Mouse (Mus musculus) myocyte (in vitro differentiated cells): ENCODE measurements around the gene Smim22. TPM values are rescaled to one million over a fixed set of nuclear protein-coding genes. Genes with fewer than 3 reads are reported as not detected.
A peak's percentile ranks its signal among the peaks of the same experiment; 100 is the strongest.

Experiments used
- H3K27me3 ChIP-seq: one replicate; pipeline ENCODE4 v1.6.1; 2011; ENCODE audit not compliant: control insufficient read depth, insufficient read depth, insufficient read length
- H3K36me3 ChIP-seq: one replicate; pipeline ENCODE4 v1.6.1; 2011; ENCODE audit not compliant: control insufficient read depth, insufficient read depth
- H3K4me2 ChIP-seq: one replicate; pipeline ENCODE4 v1.6.1; 2011; ENCODE audit warnings: low read depth, control low read depth
- H3K4me3 ChIP-seq: one replicate; pipeline ENCODE4 v1.5.1; 2011; ENCODE audit warnings: mild to moderate bottlenecking, control low read depth, moderate library complexity
- H3K79me2 ChIP-seq: one replicate; pipeline ENCODE4 v1.6.1; 2011; ENCODE audit not compliant: control insufficient read depth, insufficient read depth
- H3ac ChIP-seq: one replicate; pipeline ENCODE4 v1.6.1; 2011; ENCODE audit not compliant: control insufficient read depth, insufficient read length
- CEBPB ChIP-seq: IDR thresholded peaks from 2 replicates; pipeline ENCODE4 v1.6.1; 2011; ENCODE audit warnings: mild to moderate bottlenecking, moderate library complexity; ENCODE audit not compliant: poor library complexity, insufficient read depth, severe bottlenecking
- E2F4 ChIP-seq: IDR thresholded peaks from one replicate; pipeline ENCODE4 v1.6.1; 2011; ENCODE audit warnings: mild to moderate bottlenecking, control low read depth, moderate library complexity; ENCODE audit not compliant: insufficient read depth
- MAX ChIP-seq: IDR thresholded peaks from one replicate; pipeline ENCODE4 v1.6.1; 2011; ENCODE audit warnings: low read depth, mild to moderate bottlenecking, control low read depth
- MYOD1 ChIP-seq, 3 experiments: IDR thresholded peaks; one replicate each; pipeline ENCODE4 v1.6.1; 2011; ENCODE audit warnings: control low read depth in 2 of 3, low read depth in 2 of 3, mild to moderate bottlenecking in 2 of 3, moderate library complexity in 1 of 3; ENCODE audit not compliant: insufficient read length in 2 of 3, control insufficient read depth in 1 of 3
- MYOG ChIP-seq, 3 experiments: IDR thresholded peaks; one replicate each; pipeline ENCODE4 v1.6.1; 2011; ENCODE audit warnings: control low read depth in 2 of 3, low read depth in 2 of 3, mild to moderate bottlenecking in 2 of 3; ENCODE audit not compliant: insufficient read length in 2 of 3, control insufficient read depth in 1 of 3, insufficient read depth in 1 of 3
- POLR2A ChIP-seq: IDR thresholded peaks from one replicate; pipeline ENCODE4 v1.6.1; 2011; ENCODE audit warnings: low read depth, mild to moderate bottlenecking, control low read depth, moderate library complexity; ENCODE audit not compliant: insufficient read length
- POLR2AphosphoS2 ChIP-seq: IDR thresholded peaks from one replicate; pipeline ENCODE4 v1.6.1; 2011; ENCODE audit warnings: low read depth, control low read depth; ENCODE audit not compliant: insufficient read length
- REST ChIP-seq: IDR thresholded peaks from one replicate; pipeline ENCODE4 v1.6.1; 2011; ENCODE audit warnings: mild to moderate bottlenecking, control low read depth, moderate library complexity; ENCODE audit not compliant: insufficient read depth, insufficient read length
- SRF ChIP-seq: IDR thresholded peaks from one replicate; pipeline ENCODE4 v1.6.1; 2011; ENCODE audit warnings: low read depth; ENCODE audit not compliant: control insufficient read depth, insufficient read length
- TCF12 ChIP-seq: IDR thresholded peaks from one replicate; pipeline ENCODE4 v1.6.1; 2011; ENCODE audit warnings: mild to moderate bottlenecking, control low read depth; ENCODE audit not compliant: poor library complexity, insufficient read depth, severe bottlenecking
- TCF3 ChIP-seq: IDR thresholded peaks from one replicate; pipeline ENCODE4 v1.6.1; 2011; ENCODE audit warnings: low read depth, control low read depth; ENCODE audit not compliant: insufficient read length
- USF1 ChIP-seq: IDR thresholded peaks from one replicate; pipeline ENCODE4 v1.6.1; 2011; ENCODE audit warnings: low read depth, mild to moderate bottlenecking, control low read depth, moderate library complexity
- polyA plus RNA-seq: library from polyadenylated mRNA; unstranded; fragments of >200 nt; fragmentation: generic; extraction: Trizol; gene quantifications from one replicate; pipeline ENCODE4 v1.2.1, GENCODE M21; 2012; ENCODE audit warnings: missing spikeins

The Smim22 gene
- polyA plus RNA-seq, 1 experiment: 8.5 TPM

DNA sequence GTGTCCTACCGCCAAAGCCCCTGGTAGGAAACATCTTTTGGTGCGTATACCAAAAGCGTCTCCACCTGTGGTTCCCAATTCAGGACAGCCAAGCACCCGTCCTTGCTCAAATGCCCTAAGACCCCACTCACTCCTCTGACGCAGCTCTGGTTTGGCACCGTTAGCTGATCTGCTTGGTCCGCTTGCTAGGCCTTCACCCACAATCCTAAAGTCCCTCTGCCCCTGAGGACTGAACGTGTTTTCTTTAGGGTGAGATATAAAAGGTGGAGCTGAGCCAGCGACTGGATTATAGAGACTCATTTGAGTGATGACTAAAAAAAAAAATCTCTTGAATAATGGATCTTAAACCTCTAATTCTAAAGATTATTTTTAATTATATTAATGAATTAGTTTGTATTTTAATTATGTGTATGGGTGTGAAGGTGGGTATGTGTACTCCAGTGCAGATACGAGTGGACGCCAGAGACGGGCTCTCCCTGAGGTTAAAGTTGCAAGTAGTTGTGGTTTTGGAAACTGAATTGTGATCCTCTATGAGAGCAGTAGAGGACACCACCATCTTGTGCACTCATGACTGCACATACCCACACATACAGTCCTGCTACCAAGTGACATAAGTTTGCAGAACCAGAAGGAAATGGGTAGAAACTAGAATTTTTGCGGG is 42.2 kb upstream of the Smim22 start:
- peaks cover 25% of the 10 kb centered on the region for H3K79me2 ChIP-seq
- no peaks in the 10 kb centered on the region for H3K27me3 ChIP-seq
- H3K4me3 ChIP-seq: peak overlapping the region; percentile 39
- no peaks in the 10 kb centered on the region for H3K36me3 ChIP-seq
- peak overlapping the region; percentile 72 for H3K4me2 ChIP-seq
- peak overlapping the region; percentile 37 for H3ac ChIP-seq
- TF ChIP-seq TCF12 (no peak), MYOD1 (IDR thresholded peaks at IDR 0.05; ENCODE audit: control insufficient read depth in 1 of 3, insufficient read length in 2 of 3, low read depth in 2 of 3) (no peak), USF1 (no peak), TCF3 (no peak), MAX (no peak), REST (no peak), POLR2A (no peak), SRF (no peak)

DNA sequence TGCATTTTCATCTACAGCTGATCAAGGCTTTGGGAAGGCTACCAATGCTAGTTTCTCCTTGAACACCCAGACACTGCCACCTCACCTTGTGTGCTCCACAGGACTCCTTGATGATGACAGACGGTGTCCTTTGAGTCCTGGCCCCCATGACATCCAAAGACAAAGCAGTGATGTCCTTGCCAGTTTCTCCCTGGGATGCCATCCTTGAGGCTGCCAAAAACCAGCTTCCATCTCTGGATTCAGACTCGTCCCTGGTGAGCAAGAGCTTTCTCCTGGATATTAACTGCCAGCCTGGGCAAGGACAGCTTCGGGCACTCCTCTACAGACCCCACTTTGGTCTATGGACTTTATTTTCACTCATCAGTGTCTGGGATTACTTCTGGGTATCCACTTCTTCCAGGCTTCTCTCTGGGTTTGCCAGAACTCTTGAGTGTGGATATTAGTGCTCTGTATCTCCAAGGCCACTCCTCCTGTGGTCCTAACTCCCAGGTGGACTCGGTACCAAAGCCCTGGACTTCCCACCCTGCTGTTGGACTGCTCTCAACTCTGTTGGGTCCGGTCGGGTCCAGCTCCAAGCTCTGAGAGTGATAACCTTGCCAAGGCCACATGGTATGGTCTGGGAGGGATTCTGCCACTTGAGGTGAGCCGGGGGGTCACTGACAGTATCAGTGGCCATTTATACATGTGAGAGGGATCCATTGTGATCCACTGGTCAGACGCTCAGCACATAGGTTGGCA is 41.5 kb upstream of the Smim22 start:
- Histone ChIP-seq H3K4me3 (peak overlapping the region; percentile 39), H3K27me3 (no peaks in the 10 kb centered on the region), H3K36me3 (no peaks in the 10 kb centered on the region), H3ac (no peak overlapping the region), H3K79me2 (peaks cover 24% of the 10 kb centered on the region), H3K4me2 (peak overlapping the region; percentile 72)
- no peak for TF ChIP-seq E2F4
- TF ChIP-seq TCF3: no peak
- no peak for TF ChIP-seq SRF
- TF ChIP-seq USF1: no peak
- no peak for TF ChIP-seq TCF12
- no peak for TF ChIP-seq REST

DNA sequence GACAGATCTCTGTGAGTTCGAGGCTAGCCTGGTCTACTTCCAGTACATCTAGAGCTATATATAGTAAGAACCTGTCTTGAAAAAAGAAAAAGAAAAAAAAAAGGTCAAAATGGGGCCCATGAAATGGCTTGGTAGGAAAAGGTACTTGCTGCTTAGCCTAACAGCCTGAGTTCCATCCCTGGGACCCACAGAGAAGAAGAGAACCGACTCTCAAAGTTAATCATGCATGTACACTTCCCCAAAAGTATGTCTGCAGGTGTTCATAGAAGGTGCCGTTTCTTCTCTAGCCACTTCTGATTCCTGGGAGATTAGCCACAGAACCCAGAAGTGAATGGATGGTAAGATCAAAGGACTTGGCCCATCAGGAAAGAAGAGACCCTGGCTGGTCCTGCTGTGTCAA is 38.7 kb upstream of the Smim22 start:
- H3K4me3 ChIP-seq: no peak overlapping the region
- H3K79me2 ChIP-seq: peaks cover 5% of the 10 kb centered on the region
- H3K4me2 ChIP-seq: no peak overlapping the region
- H3ac ChIP-seq: no peak overlapping the region
- TF ChIP-seq MAX (no peak), TCF3 (no peak), SRF (no peak), REST (no peak), MYOG (IDR thresholded peaks at IDR 0.05; ENCODE audit: control insufficient read depth in 1 of 3, insufficient read depth in 1 of 3, insufficient read length in 2 of 3, low read depth in 2 of 3) (no peak), TCF12 (no peak), POLR2AphosphoS2 (no peak), USF1 (no peak), POLR2A (no peak), MYOD1 (IDR thresholded peaks at IDR 0.05; ENCODE audit: control insufficient read depth in 1 of 3, insufficient read length in 2 of 3, low read depth in 2 of 3) (no peak), E2F4 (no peak), CEBPB (no peak)
- no peaks in the 10 kb centered on the region for H3K36me3 ChIP-seq
- no peaks in the 10 kb centered on the region for H3K27me3 ChIP-seq

DNA sequence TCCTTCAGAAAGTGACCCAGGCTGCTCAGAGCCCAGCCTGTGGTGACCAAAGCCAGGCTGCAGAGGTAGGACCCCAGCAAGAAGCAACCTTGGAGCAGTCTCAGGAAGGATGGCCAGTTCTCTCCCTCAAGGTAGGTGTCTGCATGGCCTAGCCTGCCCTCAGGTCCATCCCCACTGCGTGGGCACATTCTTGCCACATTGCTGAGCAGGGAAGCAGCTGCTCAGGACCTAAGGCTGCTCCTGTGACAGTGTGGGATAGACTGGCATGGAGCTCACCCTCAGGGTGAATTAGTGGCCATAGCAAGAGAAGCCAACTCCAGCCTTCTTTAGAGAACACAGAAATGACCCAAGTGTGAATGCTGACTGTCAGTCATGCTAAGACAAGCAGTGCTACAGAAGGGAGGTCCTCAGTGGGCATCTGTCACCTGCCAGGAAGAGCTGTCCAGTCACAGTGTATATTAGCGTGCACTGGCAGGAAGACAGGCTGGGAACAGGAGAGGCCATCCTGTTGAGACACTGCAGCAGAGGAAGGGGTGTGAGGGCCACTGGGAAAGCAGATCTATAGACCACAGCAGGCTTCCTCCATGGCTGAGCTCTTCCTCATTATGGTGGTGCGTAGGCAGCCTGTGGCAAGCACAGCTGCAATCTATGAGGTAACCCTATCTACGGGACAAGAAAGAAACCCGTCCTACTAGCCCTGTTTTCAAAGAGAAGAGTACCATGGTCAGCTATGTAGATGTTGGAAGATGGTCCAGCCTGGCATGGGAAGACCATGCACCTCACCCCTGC is 37.8 kb upstream of the Smim22 start:
- H3K36me3 ChIP-seq: no peaks in the 10 kb centered on the region
- H3ac ChIP-seq: no peak overlapping the region
- TF ChIP-seq MYOG (IDR thresholded peaks at IDR 0.05; ENCODE audit: control insufficient read depth in 1 of 3, insufficient read depth in 1 of 3, insufficient read length in 2 of 3, low read depth in 2 of 3) (peak in 2 of 3 experiments; percentile 31 to 81), POLR2AphosphoS2 (no peak), MYOD1 (IDR thresholded peaks at IDR 0.05; ENCODE audit: control insufficient read depth in 1 of 3, insufficient read length in 2 of 3, low read depth in 2 of 3) (peak in 2 of 3 experiments; percentile 61 to 82)
- H3K4me2 ChIP-seq: no peak overlapping the region
- H3K4me3 ChIP-seq: no peak overlapping the region
- no peaks in the 10 kb centered on the region for H3K79me2 ChIP-seq
- H3K27me3 ChIP-seq: peaks cover 4% of the 10 kb centered on the region

DNA sequence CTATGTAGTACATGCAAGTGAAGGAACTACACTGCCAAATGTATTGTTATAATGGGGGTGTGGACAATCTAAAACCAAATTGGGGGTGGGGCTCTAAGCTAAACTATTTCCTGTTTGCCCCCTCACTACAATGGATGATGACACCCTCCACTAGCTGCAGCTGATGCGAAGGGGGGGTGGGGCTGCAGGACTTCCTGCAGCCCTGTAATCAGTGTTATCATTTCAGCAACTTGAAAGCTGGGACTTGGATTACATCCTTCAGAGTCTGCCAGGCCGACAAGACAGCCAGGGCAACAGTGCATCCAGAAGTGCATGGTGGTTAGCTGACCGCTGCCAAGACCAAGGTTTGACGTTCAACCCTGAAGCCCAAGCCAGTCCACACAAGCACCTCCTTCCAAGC is 35.5 kb upstream of the Smim22 start:
- no peak for TF ChIP-seq CEBPB
- TF ChIP-seq TCF12: no peak
- no peak for TF ChIP-seq MAX
- TF ChIP-seq MYOD1 (IDR thresholded peaks at IDR 0.05; ENCODE audit: control insufficient read depth in 1 of 3, insufficient read length in 2 of 3, low read depth in 2 of 3): no peak
- TF ChIP-seq USF1: no peak
- TF ChIP-seq POLR2A: no peak
- TF ChIP-seq MYOG (IDR thresholded peaks at IDR 0.05; ENCODE audit: control insufficient read depth in 1 of 3, insufficient read depth in 1 of 3, insufficient read length in 2 of 3, low read depth in 2 of 3): no peak
- peaks cover 14% of the 10 kb centered on the region for H3K27me3 ChIP-seq
- H3K4me3 ChIP-seq: no peak overlapping the region
- H3K4me2 ChIP-seq: no peak overlapping the region
- no peaks in the 10 kb centered on the region for H3K36me3 ChIP-seq
- no peak overlapping the region for H3ac ChIP-seq
- H3K79me2 ChIP-seq: no peaks in the 10 kb centered on the region
